Mouse (Mus musculus) lung, embryonic 16.5 days (tissue): ENCODE data around the gene Gif. TPM values are rescaled to one million over a fixed set of nuclear protein-coding genes. Genes with fewer than 3 reads are reported as not detected.

Experiments
- ATAC-seq: fragments of 200-750 bp; cut with Nextera tagmentation; 2 replicates; pipeline ENCODE4 v1.8.0; 2017; ENCODE audit warnings: low read depth, mild to moderate bottlenecking, moderate library complexity
- H3K27ac ChIP-seq: fragments of 300-500 bp; sonication (generic); 2 replicates; pipeline ENCODE4 v1.5.1; 2014; ENCODE audit warnings: mild to moderate bottlenecking, control low read depth, low read length
- H3K27me3 ChIP-seq: fragments of 300-500 bp; sonication (generic); 2 replicates; pipeline ENCODE4 v1.6.1; 2014; ENCODE audit warnings: low read depth, low read length, mixed read lengths; ENCODE audit not compliant: control insufficient read depth, insufficient read depth
- H3K36me3 ChIP-seq: fragments of 300-500 bp; sonication (generic); 2 replicates; pipeline ENCODE4 v1.6.1; 2014; ENCODE audit warnings: low read length; ENCODE audit not compliant: control insufficient read depth, insufficient read depth
- H3K4me1 ChIP-seq: fragments of 300-500 bp; sonication (generic); replicated peaks from 2 replicates; pipeline ENCODE4 v1.6.1; 2014; ENCODE audit warnings: low read length, mixed read lengths; ENCODE audit not compliant: control insufficient read depth, insufficient read depth
- H3K4me2 ChIP-seq: fragments of 300-500 bp; sonication (generic); 2 replicates; pipeline ENCODE4 v1.6.1; 2014; ENCODE audit warnings: low read depth, low read length, control low read depth
- H3K4me3 ChIP-seq: fragments of 300-500 bp; sonication (generic); 2 replicates; pipeline ENCODE4 v1.5.1; 2014; ENCODE audit warnings: mild to moderate bottlenecking, low read length, control low read depth
- H3K9ac ChIP-seq: fragments of 300-500 bp; sonication (generic); 2 replicates; pipeline ENCODE4 v1.6.1; 2014; ENCODE audit warnings: low read length, control low read depth
- H3K9me3 ChIP-seq: fragments of 300-500 bp; sonication (generic); 2 replicates; pipeline ENCODE4 v1.6.1; 2016; ENCODE audit warnings: low read length; ENCODE audit not compliant: control insufficient read depth
- WGBS: fragments of 180-500 bp; shearing (Covaris S2); extraction: QIAGEN DNeasy Blood & Tissue Kit; methylation state at CpG from one replicate; pipeline ENCODE4 v1.1.7; 2014; 5-methylcytosine and 5-hydroxymethylcytosine counted together
- polyA plus RNA-seq: library from polyadenylated mRNA; unstranded; fragments of >200 nt; fragmentation: Nextera tagmentation; extraction: Ambion mirVana; gene quantifications from 2 replicates; pipeline ENCODE4 v1.2.1, GENCODE M21; 2015

The Gif gene
- 0.70 and 1.3 TPM in 2 replicates for polyA plus RNA-seq

DNA sequence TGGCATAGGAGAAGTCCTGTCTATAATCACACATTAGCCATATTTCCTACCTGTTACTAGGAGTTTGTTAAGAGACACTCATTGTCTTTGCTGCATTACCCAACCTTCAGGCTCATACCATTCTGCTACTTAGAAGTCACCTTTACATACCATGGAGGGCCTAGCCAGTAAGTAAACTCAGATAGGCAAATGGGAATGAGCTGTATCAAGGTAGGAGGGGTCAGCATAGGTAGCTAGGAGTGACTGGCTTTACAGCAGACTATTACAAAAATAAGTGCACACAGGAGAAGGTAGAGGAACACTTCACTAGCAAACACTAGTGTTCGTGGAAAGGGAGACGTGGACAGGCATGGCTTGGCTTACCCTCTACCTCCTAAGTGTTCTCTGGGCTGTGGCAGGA, at the start of gene Gif:
Gene Gif (plus strand): TSS at position 257 of the 400 bp plus-strand sequence.
- H3K9me3 ChIP-seq = no peaks in the 10 kb centered on the region
- no peaks in the 10 kb centered on the region for H3K36me3 ChIP-seq
- H3K4me2 ChIP-seq = no peak within 1 kb of the TSS
- no peaks in the 10 kb centered on the region for H3K4me1 ChIP-seq
- peak; percentile 65 for ATAC-seq
- no peak within 1 kb of the TSS for H3K4me3 ChIP-seq
- H3K9ac ChIP-seq = no peak within 1 kb of the TSS
- H3K27ac ChIP-seq = no peak within 1 kb of the TSS
- 62% methylated on average over 2 of the region's 2 CpGs for WGBS
- H3K27me3 ChIP-seq = no peaks in the 10 kb centered on the region

DNA sequence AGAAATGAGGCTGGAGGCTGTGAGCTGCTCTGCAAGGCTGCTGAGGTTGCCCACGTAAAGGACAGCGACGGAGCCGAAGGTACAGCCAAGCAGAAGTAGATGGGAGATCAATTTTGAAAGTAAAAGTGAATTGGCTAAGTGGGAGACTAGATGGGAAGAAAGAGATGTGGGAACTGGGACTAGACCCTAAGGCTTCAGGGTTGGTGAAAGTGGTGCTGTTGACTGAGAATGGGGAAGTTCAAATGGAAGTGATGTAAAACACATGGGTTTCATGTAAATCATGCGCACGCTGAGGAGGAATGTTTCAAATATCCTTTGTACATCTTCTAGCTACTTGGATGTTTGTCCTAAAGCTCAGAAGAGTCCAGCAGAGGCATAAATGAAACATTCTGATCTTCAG, 49.0 kb upstream of the Gif start:
- H3K4me2 ChIP-seq = no peak overlapping the region
- H3K9me3 ChIP-seq = no peaks in the 10 kb centered on the region
- ATAC-seq = no peak
- H3K9ac ChIP-seq = no peak overlapping the region
- H3K27ac ChIP-seq = no peak overlapping the region
- no peaks in the 10 kb centered on the region for H3K27me3 ChIP-seq
- no peak overlapping the region for H3K4me3 ChIP-seq
- WGBS = 90% methylated on average over 6 of the region's 6 CpGs
- no peaks in the 10 kb centered on the region for H3K4me1 ChIP-seq
- H3K36me3 ChIP-seq = no peaks in the 10 kb centered on the region

DNA sequence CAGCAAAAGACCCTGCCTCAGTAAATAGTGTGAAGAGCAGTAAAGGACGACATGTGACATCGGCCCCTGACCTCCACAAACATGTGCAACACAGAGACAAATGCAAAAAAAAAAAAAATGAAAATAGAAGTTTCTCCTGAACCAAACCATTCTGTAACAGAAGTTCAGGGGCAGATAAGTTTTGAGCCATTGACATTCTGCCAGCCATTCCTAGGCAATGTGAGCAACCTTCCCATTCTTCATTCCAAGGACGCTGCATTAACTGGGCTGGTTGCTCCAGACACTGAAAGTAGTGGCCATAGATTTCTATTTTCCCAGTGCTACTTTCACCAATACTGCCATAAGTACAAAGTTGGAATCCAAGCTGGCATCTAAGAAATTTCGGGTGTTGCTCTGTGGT, 34.9 kb upstream of the Gif start:
- ATAC-seq = no peak
- H3K36me3 ChIP-seq = no peaks in the 10 kb centered on the region
- WGBS = 81% methylated on average over 4 of the region's 4 CpGs

DNA sequence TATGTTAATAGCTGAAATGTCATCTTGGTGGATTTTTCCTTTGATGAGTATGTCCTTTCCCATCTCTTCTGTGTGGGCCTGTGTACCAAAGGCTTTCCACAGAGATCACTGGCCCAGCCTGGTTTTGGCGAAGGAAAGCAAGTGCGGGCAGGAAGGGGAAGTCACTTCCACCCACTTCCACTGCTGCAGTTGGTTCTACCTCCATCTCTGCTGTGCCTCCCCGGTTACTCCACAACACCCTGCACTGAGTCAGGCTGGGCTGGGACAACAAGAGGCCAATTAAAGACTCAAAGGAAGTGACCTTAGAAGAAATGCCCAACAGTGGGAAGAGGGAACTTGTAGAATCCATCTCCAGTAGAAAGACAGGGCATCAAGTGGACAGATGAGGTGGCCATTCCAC, 27.3 kb upstream of the Gif start:
- 87% methylated on average over 3 of the region's 3 CpGs for WGBS
- H3K27ac ChIP-seq = no peak overlapping the region
- H3K4me2 ChIP-seq = no peak overlapping the region
- no peak overlapping the region for H3K9ac ChIP-seq
- ATAC-seq = no peak
- no peaks in the 10 kb centered on the region for H3K36me3 ChIP-seq
- H3K4me1 ChIP-seq = peaks cover 4% of the 10 kb centered on the region; the same call in 1 of the 2 replicates
- no peaks in the 10 kb centered on the region for H3K27me3 ChIP-seq
- H3K4me3 ChIP-seq = no peak overlapping the region
- no peaks in the 10 kb centered on the region for H3K9me3 ChIP-seq

More for the DNA sequence above, 34.9 kb upstream of the Gif start:
- no peak overlapping the region for H3K4me2 ChIP-seq
- no peak overlapping the region for H3K4me3 ChIP-seq
- no peaks in the 10 kb centered on the region for H3K9me3 ChIP-seq
- no peak overlapping the region for H3K27ac ChIP-seq
- H3K9ac ChIP-seq = no peak overlapping the region
- no peaks in the 10 kb centered on the region for H3K4me1 ChIP-seq
- H3K27me3 ChIP-seq = no peaks in the 10 kb centered on the region

DNA sequence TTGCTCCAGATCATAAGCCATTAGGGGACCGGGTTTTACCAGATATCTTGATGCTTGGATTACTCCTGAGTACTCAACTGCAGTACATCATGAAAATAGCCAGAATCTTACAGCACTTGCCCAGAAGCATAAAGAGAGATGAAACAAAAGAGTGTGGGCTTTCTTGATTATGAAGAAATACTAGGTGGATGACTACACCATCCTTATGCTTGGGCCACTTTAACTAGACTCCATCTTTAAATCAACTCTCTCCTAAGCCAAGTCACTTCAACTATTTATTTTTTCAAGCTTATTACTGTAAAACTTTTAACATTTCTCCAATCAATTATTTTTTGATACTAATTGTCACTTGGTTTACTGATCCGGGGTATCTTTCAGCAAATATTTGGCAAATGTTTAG, 23.5 kb upstream of the Gif start:
- no peak overlapping the region for H3K9ac ChIP-seq
- 50% methylated on average over 2 of the region's 2 CpGs for WGBS
- H3K9me3 ChIP-seq = no peaks in the 10 kb centered on the region
- no peaks in the 10 kb centered on the region for H3K36me3 ChIP-seq
- H3K27me3 ChIP-seq = no peaks in the 10 kb centered on the region
- peaks cover 4% of the 10 kb centered on the region; the same call in 1 of the 2 replicates for H3K4me1 ChIP-seq
- H3K27ac ChIP-seq = peak overlapping the region; percentile 66
- no peak overlapping the region for H3K4me3 ChIP-seq
- ATAC-seq = peak; percentile 36
- H3K4me2 ChIP-seq = no peak overlapping the region

DNA sequence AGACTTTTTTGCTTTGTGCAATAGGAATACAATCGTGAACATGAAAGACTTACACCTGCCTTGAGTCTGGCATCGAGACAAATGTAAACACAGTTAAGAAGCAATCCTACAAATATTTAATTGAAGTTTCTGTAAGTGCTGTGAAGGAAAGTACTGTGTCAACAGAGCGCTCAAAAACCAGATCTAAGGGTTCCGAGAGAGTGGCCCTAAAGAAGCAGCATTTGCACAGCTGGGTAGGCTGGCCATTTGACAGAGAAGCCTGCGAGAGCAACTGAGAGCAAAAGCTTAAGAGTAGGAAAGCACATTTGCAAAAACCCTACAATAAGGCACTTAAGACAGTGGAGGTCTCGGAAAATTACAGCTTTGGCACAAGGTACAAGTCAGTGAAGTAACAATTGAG, 23.1 kb upstream of the Gif start:
- Histone ChIP-seq H3K27me3 (no peaks in the 10 kb centered on the region), H3K9ac (no peak overlapping the region), H3K27ac (no peak overlapping the region)

DNA sequence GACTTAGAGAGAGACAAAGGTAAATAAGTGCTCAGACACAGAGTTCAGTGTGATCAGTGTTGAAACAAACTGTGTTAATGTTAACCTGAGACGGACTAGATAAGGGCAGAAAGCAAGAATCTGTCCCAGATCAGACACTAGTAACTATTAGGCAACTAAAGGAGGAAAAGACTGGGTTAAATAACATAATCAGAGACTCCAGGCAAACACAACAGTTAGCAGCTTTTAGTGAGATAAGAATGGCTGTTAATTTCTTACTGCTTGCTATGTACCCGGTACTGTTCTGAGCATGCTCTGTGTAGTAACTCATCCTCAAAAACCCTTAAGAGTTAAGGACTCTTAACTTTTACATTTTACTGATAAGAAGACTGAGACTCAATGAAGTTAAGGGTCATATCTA, 21.4 kb upstream of the Gif start:
- Histone ChIP-seq H3K27ac (no peak overlapping the region), H3K4me3 (no peak overlapping the region), H3K36me3 (no peaks in the 10 kb centered on the region), H3K27me3 (no peaks in the 10 kb centered on the region), H3K9ac (no peak overlapping the region), H3K4me2 (no peak overlapping the region), H3K4me1 (peaks cover 4% of the 10 kb centered on the region; the same call in 1 of the 2 replicates), H3K9me3 (no peaks in the 10 kb centered on the region)
- ATAC-seq = no peak
- 37% methylated on average over 2 of the region's 2 CpGs for WGBS

More for the DNA sequence above, 23.1 kb upstream of the Gif start:
- H3K4me1 ChIP-seq = peaks cover 4% of the 10 kb centered on the region; the same call in 1 of the 2 replicates
- H3K4me3 ChIP-seq = no peak overlapping the region
- no peaks in the 10 kb centered on the region for H3K36me3 ChIP-seq
- 25% methylated on average over 6 of the region's 6 CpGs for WGBS
- H3K4me2 ChIP-seq = no peak overlapping the region
- ATAC-seq = peak; percentile 92
- H3K9me3 ChIP-seq = no peaks in the 10 kb centered on the region

DNA sequence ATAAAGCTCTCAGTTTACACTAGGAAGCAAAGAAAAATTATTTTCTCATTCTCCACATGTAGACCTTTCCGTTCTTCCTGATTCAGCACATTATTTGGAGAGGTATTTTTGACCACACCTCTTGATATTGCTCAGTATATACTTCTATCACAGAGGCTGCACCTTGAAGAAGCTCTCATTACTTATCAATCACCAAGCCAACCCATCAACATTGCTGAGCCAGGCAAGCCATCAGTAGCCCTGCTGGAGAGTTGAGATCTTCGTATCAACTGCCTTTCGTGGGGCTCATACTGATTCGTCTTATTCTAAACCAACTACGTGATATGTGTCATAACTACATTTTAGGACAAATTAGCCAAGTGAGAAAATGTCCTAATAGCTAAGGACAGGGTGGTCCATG, 20.1 kb upstream of the Gif start:
- no peak for ATAC-seq
- no peak overlapping the region for H3K4me2 ChIP-seq
- no peak overlapping the region for H3K9ac ChIP-seq
- H3K27ac ChIP-seq = no peak overlapping the region
- H3K9me3 ChIP-seq = no peaks in the 10 kb centered on the region
- no peak overlapping the region for H3K4me3 ChIP-seq
- H3K4me1 ChIP-seq = peaks cover 4% of the 10 kb centered on the region; the same call in 1 of the 2 replicates
- no peaks in the 10 kb centered on the region for H3K36me3 ChIP-seq
- H3K27me3 ChIP-seq = no peaks in the 10 kb centered on the region
- 89% methylated on average over 5 of the region's 5 CpGs for WGBS

DNA sequence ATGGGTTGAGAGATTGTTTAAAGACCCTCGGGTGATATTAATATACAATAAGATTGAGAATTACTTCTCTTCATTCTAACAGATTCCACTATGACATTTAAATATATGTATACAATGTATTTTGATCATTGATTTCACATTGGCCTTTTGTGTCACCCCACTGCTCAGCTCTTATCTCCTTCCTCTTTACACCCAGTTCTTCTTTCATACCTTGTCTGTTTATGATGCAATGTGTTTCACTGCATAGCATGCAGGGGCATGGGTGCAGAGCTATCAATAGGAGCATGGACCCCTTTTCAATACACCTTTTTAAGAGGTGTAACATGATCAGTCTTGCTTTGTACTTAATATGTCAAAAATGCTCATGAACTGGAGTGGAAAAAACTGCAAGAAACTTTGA, 17.1 kb upstream of the Gif start:
- H3K4me2 ChIP-seq = no peak overlapping the region
- no peak overlapping the region for H3K27ac ChIP-seq
- H3K36me3 ChIP-seq = no peaks in the 10 kb centered on the region
- H3K9ac ChIP-seq = no peak overlapping the region
- H3K4me1 ChIP-seq = no peaks in the 10 kb centered on the region
- no peaks in the 10 kb centered on the region for H3K27me3 ChIP-seq
- 67% methylated on average over 1 of the region's 1 CpGs for WGBS
- ATAC-seq = no peak
- H3K4me3 ChIP-seq = no peak overlapping the region
- H3K9me3 ChIP-seq = no peaks in the 10 kb centered on the region

DNA sequence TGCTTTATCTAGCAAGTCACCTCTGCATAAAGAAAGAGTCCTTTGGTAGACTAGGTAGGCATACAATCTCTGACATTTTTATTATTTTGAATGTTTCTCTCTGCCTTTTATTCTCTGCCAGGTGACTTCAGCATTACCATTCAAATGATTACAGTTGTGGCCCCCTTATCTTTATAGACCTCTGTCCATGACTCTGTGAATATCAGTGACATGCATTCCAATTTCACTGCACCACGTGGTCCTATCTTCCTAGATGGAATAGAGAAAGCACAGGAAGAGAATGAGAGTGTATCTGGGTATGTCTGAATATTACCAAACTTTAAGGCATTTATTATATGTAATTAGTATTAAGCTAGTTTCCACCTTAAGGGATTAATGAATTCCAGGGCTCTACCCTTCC, 10.9 kb upstream of the Gif start:
- Histone ChIP-seq H3K9me3 (no peaks in the 10 kb centered on the region), H3K4me3 (no peak overlapping the region), H3K36me3 (no peaks in the 10 kb centered on the region), H3K27ac (no peak overlapping the region), H3K4me2 (no peak overlapping the region), H3K27me3 (no peaks in the 10 kb centered on the region), H3K9ac (no peak overlapping the region), H3K4me1 (no peaks in the 10 kb centered on the region)
- WGBS = 22% methylated on average over 1 of the region's 1 CpGs
- ATAC-seq = no peak
